Mouse (Mus musculus) megakaryocyte, adult 5-6 weeks (primary cell): ENCODE results near the gene 4930539E08Rik. TPM values are rescaled to one million over a fixed set of nuclear protein-coding genes. Genes with fewer than 3 reads are reported as not detected.
A peak's percentile ranks its signal among the peaks of the same experiment; 100 is the strongest.

Experiments used
- ATAC-seq: 2 replicates; pipeline ENCODE4 v1.8.0; 2016; ENCODE audit warnings: mild to moderate bottlenecking, inconsistent platforms; ENCODE audit not compliant: poor library complexity, severe bottlenecking
- total RNA-seq, 2 experiments: library from RNA; stranded (forward) in 1 of 2; stranded (reverse) in 1 of 2; fragments of 153-499, 151-499 nt in 1 of 2; fragments of 221-1000, 200-1000 nt in 1 of 2; gene quantifications; 2 replicates each; pipeline versions ENCODE4 v1.2.3 to v1.2.4; 2015 to 2017

Gene 4930539E08Rik
- total RNA-seq, 2 experiments from 2014 or later = 0.40 TPM; not detected in 1

DNA sequence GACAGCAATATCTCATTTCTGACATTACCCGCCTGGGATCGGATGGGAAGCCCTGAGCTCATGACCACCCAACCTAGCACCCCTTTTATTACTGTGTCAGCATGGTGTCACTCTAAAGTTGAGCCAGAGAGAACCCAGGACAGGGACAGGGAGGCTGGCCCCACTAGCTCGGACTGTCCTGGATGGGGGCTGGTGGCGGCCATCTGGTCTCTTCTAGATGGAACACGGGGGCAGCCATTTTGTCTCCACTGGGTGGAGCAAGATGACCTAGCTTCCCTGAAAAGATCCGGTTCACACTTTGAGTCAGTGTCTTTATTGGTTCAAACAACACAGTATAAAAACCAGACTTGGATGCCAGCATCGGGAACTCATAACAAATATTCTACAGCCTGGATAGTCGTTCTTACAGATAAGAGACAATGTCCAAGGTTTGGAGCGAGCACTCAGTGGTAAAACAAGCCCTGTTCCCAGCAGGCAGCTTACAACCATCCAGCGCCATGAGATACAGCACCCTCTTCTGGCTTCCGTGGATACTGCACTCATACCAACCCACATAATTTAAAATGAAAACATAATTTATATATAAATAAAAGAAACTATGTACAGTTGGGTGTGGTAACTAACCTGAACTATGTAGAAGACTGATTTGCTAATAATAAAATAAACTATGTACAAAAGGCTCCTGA, 18.9 kb downstream of the 4930539E08Rik start:
- no peak for ATAC-seq

DNA sequence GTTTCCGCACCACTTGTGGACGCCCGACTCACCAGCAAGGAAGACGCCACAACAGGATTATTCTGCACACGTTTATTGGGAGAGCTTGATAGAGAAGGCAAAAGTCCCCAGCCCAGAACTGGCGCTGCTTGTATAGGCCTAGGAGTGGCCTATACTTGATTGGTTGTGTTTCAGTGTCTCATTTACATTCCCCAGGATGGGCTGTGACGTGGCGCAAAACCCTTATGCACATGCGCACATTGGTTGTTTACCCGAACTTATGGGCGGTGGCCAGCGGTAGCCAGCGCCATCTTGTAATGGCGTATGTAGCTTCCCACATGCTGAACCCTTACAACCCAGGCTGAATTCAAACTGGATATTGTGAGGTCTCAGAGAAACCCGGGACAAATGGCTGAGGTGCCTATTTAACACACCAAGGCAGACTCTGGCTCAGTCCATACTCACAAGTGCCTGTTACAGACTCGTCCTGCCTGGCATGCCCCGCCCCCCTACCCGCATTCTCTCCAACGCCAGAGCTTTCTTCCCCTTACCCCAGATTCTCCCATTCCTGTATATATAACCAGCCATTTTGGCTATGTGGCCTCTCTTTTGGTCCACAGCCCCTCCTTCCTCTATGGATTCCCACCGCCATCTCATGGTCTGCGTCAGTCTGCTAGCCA, 19.8 kb downstream of the 4930539E08Rik start:
- no peak for ATAC-seq

- ATAC-seq = peak; percentile 76
These were observed 20.9 kb downstream of the 4930539E08Rik start for GRCm38 (mm10) chr17:28894050-28894767.

- ATAC-seq = no peak
These were observed 28.9 kb downstream of the 4930539E08Rik start for GRCm38 (mm10) chr17:28886266-28886665.

DNA sequence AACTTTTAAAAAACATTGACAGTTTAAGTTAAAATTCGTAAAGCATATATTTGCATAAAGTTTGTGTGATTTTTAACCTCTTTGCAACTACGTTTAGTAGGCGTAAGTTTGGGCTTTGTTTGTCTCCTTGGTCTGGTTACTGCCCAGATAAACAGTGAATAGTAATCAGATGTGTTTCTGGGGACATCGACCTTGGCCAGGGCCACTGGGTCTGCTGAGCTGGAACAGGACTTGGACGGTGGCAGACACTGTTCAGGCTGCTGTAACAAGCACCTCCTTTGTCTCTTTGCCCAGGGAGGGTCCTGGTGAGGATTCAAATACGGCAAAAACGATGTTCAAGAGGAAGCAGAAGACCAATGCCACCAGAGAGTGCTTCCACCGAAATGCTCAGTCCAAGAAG, 29.9 kb downstream of the 4930539E08Rik start:
- no peak for ATAC-seq

GRCm38 (mm10) chr17:28883941-28884516, 31.1 kb downstream of the 4930539E08Rik start:
- no peak for ATAC-seq

GRCm38 (mm10) chr17:28882810-28883209, 32.3 kb downstream of the 4930539E08Rik start:
- no peak for ATAC-seq

GRCm38 (mm10) chr17:28882316-28882715, 32.8 kb downstream of the 4930539E08Rik start:
- ATAC-seq = peak; percentile 87

GRCm38 (mm10) chr17:28879931-28880391, 35.2 kb downstream of the 4930539E08Rik start:
- peak; percentile 72 for ATAC-seq

DNA sequence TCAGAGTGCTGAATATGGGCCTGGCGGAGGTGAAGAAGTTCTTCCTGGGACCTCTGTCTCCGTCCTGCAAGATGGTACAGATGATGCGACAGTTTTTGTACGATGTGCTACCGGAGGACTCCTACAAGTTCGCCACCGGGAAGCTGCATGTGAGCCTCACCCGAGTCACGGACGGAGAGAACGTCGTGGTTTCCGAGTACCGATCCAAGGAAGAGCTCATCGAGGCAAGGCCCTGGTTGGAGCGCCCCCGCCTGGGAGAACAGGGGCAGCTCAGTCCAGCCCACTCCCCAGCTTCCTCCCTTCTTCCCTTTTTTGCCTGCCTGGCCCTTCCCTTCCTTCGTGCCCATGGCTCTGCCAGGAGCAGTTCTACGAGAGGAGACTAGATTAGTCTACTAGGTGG, 38.3 kb downstream of the 4930539E08Rik start:
- peak; percentile 64 for ATAC-seq

DNA sequence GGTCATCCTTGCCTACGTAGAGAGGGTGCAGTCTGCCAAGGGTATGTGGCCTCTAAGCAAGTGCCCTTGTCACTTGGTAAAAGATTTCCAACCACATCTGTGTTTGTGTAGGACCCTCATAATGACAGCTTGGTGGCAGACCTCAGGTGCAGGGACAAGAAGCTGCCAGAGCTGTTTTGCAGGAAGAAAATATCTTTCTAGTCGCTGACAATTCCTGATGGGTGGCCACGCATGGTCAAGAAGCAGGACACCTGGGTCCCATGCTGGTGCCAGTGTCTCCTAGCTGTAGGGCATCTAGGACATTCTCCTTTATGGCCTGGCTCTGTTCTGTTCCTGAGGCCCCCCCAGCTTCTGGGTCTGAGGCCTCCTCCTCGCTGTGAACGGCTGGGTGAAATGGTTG, 38.8 kb downstream of the 4930539E08Rik start:
- ATAC-seq = no peak

- no peak for ATAC-seq
These were observed 39.8 kb downstream of the 4930539E08Rik start for GRCm38 (mm10) chr17:28875316-28875715.

- ATAC-seq = no peak
These were observed 40.3 kb downstream of the 4930539E08Rik start for GRCm38 (mm10) chr17:28874825-28875224.

DNA sequence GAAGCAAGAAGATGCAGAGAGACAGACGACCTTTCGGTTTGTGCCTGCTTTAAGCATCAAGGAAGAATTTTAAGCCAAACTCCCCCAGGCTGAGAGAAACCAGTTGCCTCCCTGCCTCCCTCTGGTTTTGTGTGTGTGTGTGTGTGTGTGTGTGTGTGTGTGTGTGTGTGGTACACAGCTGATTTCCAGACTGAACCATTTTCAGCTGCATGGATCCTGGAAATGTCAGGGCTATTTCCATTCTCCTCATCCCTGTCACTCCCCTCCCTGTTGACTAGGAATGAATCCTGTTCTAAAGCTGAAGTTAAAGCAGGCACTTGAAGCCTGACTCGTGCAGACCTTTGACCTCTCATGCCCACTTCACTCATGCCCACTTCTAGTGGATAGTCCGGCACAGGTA, 40.9 kb downstream of the 4930539E08Rik start:
- ATAC-seq = no peak

DNA sequence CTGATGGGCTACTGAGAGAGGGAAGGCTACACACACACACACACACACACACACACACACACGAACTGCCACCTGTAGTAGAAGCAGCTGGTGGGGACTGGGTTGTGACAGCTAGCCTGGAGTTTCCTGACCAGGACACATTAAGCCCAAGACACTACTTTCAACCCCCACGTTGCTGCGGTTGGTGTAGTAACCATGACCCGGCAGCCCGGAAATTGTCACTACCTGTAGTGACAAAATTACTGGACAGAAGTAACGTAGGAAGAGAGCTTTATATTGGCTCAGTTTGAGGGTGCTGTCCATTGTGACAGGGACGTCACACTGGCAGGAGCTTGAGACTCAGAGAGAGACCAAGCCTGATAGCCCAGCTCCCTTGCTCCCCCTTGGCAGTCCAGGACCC, 42.8 kb downstream of the 4930539E08Rik start:
- ATAC-seq = peak; percentile 82

GRCm38 (mm10) chr17:28871831-28872230, 43.3 kb downstream of the 4930539E08Rik start:
- no peak for ATAC-seq

GRCm38 (mm10) chr17:28870435-28870834, 44.7 kb downstream of the 4930539E08Rik start:
- ATAC-seq = no peak

- ATAC-seq = no peak
These were observed 45.6 kb downstream of the 4930539E08Rik start for GRCm38 (mm10) chr17:28869412-28870110.

DNA sequence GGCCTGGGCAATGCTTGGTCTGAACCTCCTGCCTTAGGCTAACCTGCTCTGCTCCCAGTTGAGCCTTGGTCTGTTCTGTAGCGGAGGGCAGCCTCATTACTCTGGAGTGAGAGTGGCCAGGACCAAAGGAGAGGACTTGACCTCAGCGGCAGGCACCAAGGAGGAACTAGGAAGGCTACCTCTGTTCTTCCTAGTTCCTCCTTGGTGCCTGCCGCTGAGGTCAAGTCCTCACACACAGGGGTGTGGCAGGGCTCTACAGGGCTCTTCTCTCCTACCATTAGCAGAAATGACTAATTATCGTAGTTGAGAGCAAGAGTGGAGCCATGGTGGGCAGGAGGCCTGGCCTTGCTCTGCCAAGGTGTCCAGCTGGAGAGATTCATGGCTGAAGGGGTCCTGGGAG, 47.7 kb downstream of the 4930539E08Rik start:
- peak; percentile 71 for ATAC-seq

- ATAC-seq = no peak
These were observed 48.2 kb downstream of the 4930539E08Rik start for GRCm38 (mm10) chr17:28866921-28867320.

DNA sequence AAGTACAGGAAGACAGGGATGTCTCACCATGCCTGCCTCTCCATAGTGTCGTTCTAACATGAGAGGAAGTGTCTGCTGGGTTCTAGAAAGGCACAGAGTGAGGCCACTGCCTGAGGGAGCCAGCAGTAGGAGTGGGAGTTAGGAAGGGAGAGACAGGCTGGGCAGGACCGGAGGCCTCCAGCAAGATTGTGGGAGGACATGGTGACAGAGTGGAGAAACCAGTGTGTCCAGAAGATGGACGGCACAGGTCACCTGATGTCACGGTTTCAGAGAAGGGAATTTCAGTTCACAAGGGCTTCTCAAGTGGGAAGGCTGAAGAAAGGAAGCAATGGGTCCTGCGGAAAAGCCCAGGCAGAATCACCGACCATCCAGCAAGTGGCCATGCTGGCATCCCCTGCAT, 50.7 kb downstream of the 4930539E08Rik start:
- no peak for ATAC-seq
